Mouse (Mus musculus): ENCODE results near the gene Atxn10. TPM values are rescaled to one million over a fixed set of nuclear protein-coding genes. Genes with fewer than 3 reads are reported as not detected.
A peak's percentile ranks its signal among the peaks of the same experiment; 100 is the strongest.

The Atxn10 gene
- polyA plus RNA-seq, 1 experiment: 216 TPM

DNA sequence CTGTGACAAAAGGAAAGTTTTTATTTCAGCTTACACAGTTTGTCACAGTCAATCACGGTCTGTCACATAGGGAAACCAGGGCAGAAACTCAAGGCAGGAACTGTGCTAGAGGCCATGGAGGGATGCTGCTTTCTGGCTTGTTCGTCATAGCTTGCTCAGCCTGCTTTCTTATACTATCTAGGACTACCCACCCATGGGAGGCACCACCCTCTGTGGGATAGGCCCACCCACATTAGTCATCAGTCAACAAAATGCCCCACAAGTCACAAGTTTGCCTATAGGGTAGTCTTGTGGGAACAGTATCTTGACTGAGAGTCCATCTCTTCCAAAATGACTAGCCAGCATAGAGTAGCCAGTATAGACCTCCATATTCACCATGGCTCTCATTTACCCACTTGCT is 6.2 kb downstream of the Atxn10 start:
- no peak overlapping the region for H3K4me3 ChIP-seq
- H3K79me2 ChIP-seq (ENCODE audit: control insufficient read depth, insufficient read depth): peaks cover 96% of the 10 kb centered on the region
- H3K27me3 ChIP-seq (ENCODE audit: control insufficient read depth, insufficient read depth, insufficient read length): no peaks in the 10 kb centered on the region
- no peak overlapping the region for H3K4me2 ChIP-seq (ENCODE audit: low read depth)
- TF ChIP-seq SRF (IDR thresholded peaks at IDR 0.05; ENCODE audit: control insufficient read depth, insufficient read length, low read depth): no peak
- TF ChIP-seq POLR2AphosphoS2 (IDR thresholded peaks at IDR 0.05; ENCODE audit: insufficient read length, low read depth): no peak
- no peak for TF ChIP-seq TCF12 (IDR thresholded peaks at IDR 0.05; ENCODE audit: insufficient read depth, poor library complexity, severe bottlenecking)
- TF ChIP-seq USF1 (IDR thresholded peaks at IDR 0.05; ENCODE audit: low read depth): no peak
- H3K36me3 ChIP-seq (ENCODE audit: control insufficient read depth, insufficient read depth): peaks cover 4% of the 10 kb centered on the region
- H3ac ChIP-seq (ENCODE audit: control insufficient read depth, insufficient read length): no peak overlapping the region

DNA sequence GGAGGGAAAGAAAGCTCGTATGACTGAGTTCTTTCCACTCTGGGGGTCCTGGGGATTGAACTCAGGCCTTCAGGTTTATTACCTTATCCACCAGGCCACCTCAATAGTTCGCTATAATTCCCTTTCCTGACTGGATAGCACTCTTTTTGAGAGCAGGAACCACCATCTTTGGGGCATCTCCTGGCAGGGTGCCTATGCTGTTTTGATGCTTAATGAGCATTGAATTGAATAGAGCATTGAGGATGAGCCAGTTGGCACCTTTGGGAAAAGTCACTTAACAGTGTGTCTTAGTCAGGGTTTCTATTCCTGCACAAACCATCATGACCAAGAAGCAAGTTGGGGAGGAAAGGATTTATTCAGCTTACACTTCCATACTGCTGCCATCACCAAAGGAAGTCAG is 8.6 kb downstream of the Atxn10 start:
- TF ChIP-seq TCF3 (IDR thresholded peaks at IDR 0.05; ENCODE audit: insufficient read length, low read depth): no peak
- TF ChIP-seq TCF12 (IDR thresholded peaks at IDR 0.05; ENCODE audit: insufficient read depth, poor library complexity, severe bottlenecking): no peak
- no peak for TF ChIP-seq REST (IDR thresholded peaks at IDR 0.05; ENCODE audit: insufficient read depth, insufficient read length)
- no peak for TF ChIP-seq MYOG (IDR thresholded peaks at IDR 0.05; ENCODE audit: control insufficient read depth in 1 of 3, insufficient read depth in 1 of 3, insufficient read length in 2 of 3, low read depth in 2 of 3)
- TF ChIP-seq POLR2A (IDR thresholded peaks at IDR 0.05; ENCODE audit: insufficient read length, low read depth): no peak
- TF ChIP-seq SRF (IDR thresholded peaks at IDR 0.05; ENCODE audit: control insufficient read depth, insufficient read length, low read depth): no peak
- no peak for TF ChIP-seq E2F4 (IDR thresholded peaks at IDR 0.05; ENCODE audit: insufficient read depth)
- no peak for TF ChIP-seq USF1 (IDR thresholded peaks at IDR 0.05; ENCODE audit: low read depth)
- no peak for TF ChIP-seq CEBPB (IDR thresholded peaks at IDR 0.05; ENCODE audit: insufficient read depth, poor library complexity, severe bottlenecking)
- TF ChIP-seq MAX (IDR thresholded peaks at IDR 0.05; ENCODE audit: low read depth): no peak
- no peak for TF ChIP-seq POLR2AphosphoS2 (IDR thresholded peaks at IDR 0.05; ENCODE audit: insufficient read length, low read depth)
- no peak for TF ChIP-seq MYOD1 (IDR thresholded peaks at IDR 0.05; ENCODE audit: control insufficient read depth in 1 of 3, insufficient read length in 2 of 3, low read depth in 2 of 3)
- Histone ChIP-seq H3K79me2 (ENCODE audit: control insufficient read depth, insufficient read depth) (peaks cover 95% of the 10 kb centered on the region), H3K4me2 (ENCODE audit: low read depth) (no peak overlapping the region), H3ac (ENCODE audit: control insufficient read depth, insufficient read length) (no peak overlapping the region), H3K4me3 (no peak overlapping the region), H3K36me3 (ENCODE audit: control insufficient read depth, insufficient read depth) (peaks cover 4% of the 10 kb centered on the region), H3K27me3 (ENCODE audit: control insufficient read depth, insufficient read depth, insufficient read length) (no peaks in the 10 kb centered on the region)

GRCm38 (mm10) chr15:85347058-85347700 is 11.1 kb downstream of the Atxn10 start:
- Histone ChIP-seq H3K36me3 (ENCODE audit: control insufficient read depth, insufficient read depth) (no peaks in the 10 kb centered on the region), H3K4me3 (no peak overlapping the region), H3ac (ENCODE audit: control insufficient read depth, insufficient read length) (no peak overlapping the region), H3K79me2 (ENCODE audit: control insufficient read depth, insufficient read depth) (peaks cover 90% of the 10 kb centered on the region), H3K27me3 (ENCODE audit: control insufficient read depth, insufficient read depth, insufficient read length) (no peaks in the 10 kb centered on the region), H3K4me2 (ENCODE audit: low read depth) (peak overlapping the region; percentile 57)
- TF ChIP-seq POLR2A (IDR thresholded peaks at IDR 0.05; ENCODE audit: insufficient read length, low read depth) (no peak), E2F4 (IDR thresholded peaks at IDR 0.05; ENCODE audit: insufficient read depth) (no peak), MYOG (IDR thresholded peaks at IDR 0.05; ENCODE audit: control insufficient read depth in 1 of 3, insufficient read depth in 1 of 3, insufficient read length in 2 of 3, low read depth in 2 of 3) (peak in 1 of 3 experiments; percentile 1), TCF3 (IDR thresholded peaks at IDR 0.05; ENCODE audit: insufficient read length, low read depth) (no peak), TCF12 (IDR thresholded peaks at IDR 0.05; ENCODE audit: insufficient read depth, poor library complexity, severe bottlenecking) (no peak), SRF (IDR thresholded peaks at IDR 0.05; ENCODE audit: control insufficient read depth, insufficient read length, low read depth) (no peak)

DNA sequence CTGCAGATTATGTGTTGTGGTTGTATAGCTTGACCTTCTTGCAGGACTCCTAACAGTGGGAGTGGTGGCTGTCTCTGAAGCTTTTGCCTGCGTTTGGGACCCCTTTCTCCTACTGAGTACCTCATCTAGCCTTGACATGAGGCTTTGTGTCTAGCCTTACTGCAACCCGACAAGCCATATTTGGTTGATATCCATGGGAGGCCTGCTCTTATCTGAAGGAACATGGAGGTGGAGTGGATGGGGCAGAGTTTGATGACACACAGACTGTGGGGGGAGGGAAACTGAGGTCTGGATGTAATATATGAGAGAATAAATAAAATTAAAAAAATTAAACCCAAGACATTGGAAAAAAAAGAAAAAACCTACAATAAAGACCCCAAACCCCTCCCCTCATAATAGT is 14.1 kb downstream of the Atxn10 start:
- TF ChIP-seq SRF (IDR thresholded peaks at IDR 0.05; ENCODE audit: control insufficient read depth, insufficient read length, low read depth) (no peak), POLR2AphosphoS2 (IDR thresholded peaks at IDR 0.05; ENCODE audit: insufficient read length, low read depth) (no peak), TCF3 (IDR thresholded peaks at IDR 0.05; ENCODE audit: insufficient read length, low read depth) (no peak), POLR2A (IDR thresholded peaks at IDR 0.05; ENCODE audit: insufficient read length, low read depth) (no peak), REST (IDR thresholded peaks at IDR 0.05; ENCODE audit: insufficient read depth, insufficient read length) (no peak), MAX (IDR thresholded peaks at IDR 0.05; ENCODE audit: low read depth) (no peak), E2F4 (IDR thresholded peaks at IDR 0.05; ENCODE audit: insufficient read depth) (no peak), MYOD1 (IDR thresholded peaks at IDR 0.05; ENCODE audit: control insufficient read depth in 1 of 3, insufficient read length in 2 of 3, low read depth in 2 of 3) (no peak), USF1 (IDR thresholded peaks at IDR 0.05; ENCODE audit: low read depth) (no peak), TCF12 (IDR thresholded peaks at IDR 0.05; ENCODE audit: insufficient read depth, poor library complexity, severe bottlenecking) (no peak), CEBPB (IDR thresholded peaks at IDR 0.05; ENCODE audit: insufficient read depth, poor library complexity, severe bottlenecking) (no peak), MYOG (IDR thresholded peaks at IDR 0.05; ENCODE audit: control insufficient read depth in 1 of 3, insufficient read depth in 1 of 3, insufficient read length in 2 of 3, low read depth in 2 of 3) (no peak)

DNA sequence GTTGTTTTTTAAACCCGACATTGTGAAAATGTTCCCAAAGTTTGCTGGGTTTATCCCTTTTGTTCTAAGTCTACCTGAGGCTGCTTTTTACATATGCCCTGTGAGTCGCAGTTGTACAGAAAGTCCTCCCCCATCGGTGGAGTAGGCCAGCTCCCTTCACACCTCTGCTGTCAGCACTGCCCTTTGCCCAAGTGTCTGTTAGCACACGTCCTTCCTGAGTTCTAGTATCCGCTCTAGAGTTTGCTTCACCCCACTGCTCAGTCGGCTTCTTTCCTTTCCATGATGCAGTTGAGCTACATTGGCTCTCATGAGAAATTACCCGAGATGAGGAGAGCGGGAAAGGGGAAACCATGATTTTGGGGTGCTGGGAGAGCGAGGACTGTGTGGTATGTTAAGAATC is 18.0 kb downstream of the Atxn10 start:
- TF ChIP-seq E2F4 (IDR thresholded peaks at IDR 0.05; ENCODE audit: insufficient read depth) (no peak), TCF3 (IDR thresholded peaks at IDR 0.05; ENCODE audit: insufficient read length, low read depth) (no peak), CEBPB (IDR thresholded peaks at IDR 0.05; ENCODE audit: insufficient read depth, poor library complexity, severe bottlenecking) (no peak), SRF (IDR thresholded peaks at IDR 0.05; ENCODE audit: control insufficient read depth, insufficient read length, low read depth) (no peak), MAX (IDR thresholded peaks at IDR 0.05; ENCODE audit: low read depth) (no peak), USF1 (IDR thresholded peaks at IDR 0.05; ENCODE audit: low read depth) (no peak), MYOD1 (IDR thresholded peaks at IDR 0.05; ENCODE audit: control insufficient read depth in 1 of 3, insufficient read length in 2 of 3, low read depth in 2 of 3) (no peak), TCF12 (IDR thresholded peaks at IDR 0.05; ENCODE audit: insufficient read depth, poor library complexity, severe bottlenecking) (no peak), POLR2A (IDR thresholded peaks at IDR 0.05; ENCODE audit: insufficient read length, low read depth) (no peak), MYOG (IDR thresholded peaks at IDR 0.05; ENCODE audit: control insufficient read depth in 1 of 3, insufficient read depth in 1 of 3, insufficient read length in 2 of 3, low read depth in 2 of 3) (no peak), POLR2AphosphoS2 (IDR thresholded peaks at IDR 0.05; ENCODE audit: insufficient read length, low read depth) (no peak), REST (IDR thresholded peaks at IDR 0.05; ENCODE audit: insufficient read depth, insufficient read length) (no peak)
- H3K27me3 ChIP-seq (ENCODE audit: control insufficient read depth, insufficient read depth, insufficient read length): no peaks in the 10 kb centered on the region
- no peak overlapping the region for H3ac ChIP-seq (ENCODE audit: control insufficient read depth, insufficient read length)
- no peak overlapping the region for H3K4me2 ChIP-seq (ENCODE audit: low read depth)
- peaks cover under 1% of the 10 kb centered on the region for H3K36me3 ChIP-seq (ENCODE audit: control insufficient read depth, insufficient read depth)
- no peak overlapping the region for H3K4me3 ChIP-seq
- H3K79me2 ChIP-seq (ENCODE audit: control insufficient read depth, insufficient read depth): peaks cover 82% of the 10 kb centered on the region

More for the DNA sequence above, 14.1 kb downstream of the Atxn10 start:
- Histone ChIP-seq H3K4me3 (no peak overlapping the region), H3K4me2 (ENCODE audit: low read depth) (no peak overlapping the region), H3K79me2 (ENCODE audit: control insufficient read depth, insufficient read depth) (peaks cover 88% of the 10 kb centered on the region), H3K27me3 (ENCODE audit: control insufficient read depth, insufficient read depth, insufficient read length) (no peaks in the 10 kb centered on the region), H3K36me3 (ENCODE audit: control insufficient read depth, insufficient read depth) (no peaks in the 10 kb centered on the region), H3ac (ENCODE audit: control insufficient read depth, insufficient read length) (no peak overlapping the region)

All from myocyte (in vitro differentiated cells).